Mouse (Mus musculus) urinary bladder, postnatal 25 days (tissue): ENCODE data around the gene Trabd2b.

Experiments used
- DNase-seq: peaks from one replicate; pipeline ENCODE4 v3.0.0; 2022; ENCODE audit warnings: low spot score

Trabd2b gene

GRCm38 (mm10) chr4:114399821-114400220 is 6.7 kb upstream of the Trabd2b start:
- no peak for DNase-seq

- DNase-seq, result no peak
These were observed 4.4 kb upstream of the Trabd2b start for GRCm38 (mm10) chr4:114401993-114402731.

GRCm38 (mm10) chr4:114405682-114406354 is 706 bp upstream of the Trabd2b start:
- DNase-seq, result peak; percentile 80

GRCm38 (mm10) chr4:114407516-114407915 is 992 bp downstream of the Trabd2b start:
- DNase-seq, result no peak

GRCm38 (mm10) chr4:114408298-114408697 is 1.8 kb downstream of the Trabd2b start:
- no peak for DNase-seq

- no peak for DNase-seq
These were observed 2.5 kb downstream of the Trabd2b start for GRCm38 (mm10) chr4:114408890-114409480.

GRCm38 (mm10) chr4:114409511-114409910 is 3.0 kb downstream of the Trabd2b start:
- DNase-seq, result no peak

- DNase-seq, result no peak
These were observed 3.5 kb downstream of the Trabd2b start for GRCm38 (mm10) chr4:114410026-114410425.

- DNase-seq, result no peak
These were observed 3.9 kb downstream of the Trabd2b start for GRCm38 (mm10) chr4:114410443-114410842.

- no peak for DNase-seq
These were observed 4.6 kb downstream of the Trabd2b start for GRCm38 (mm10) chr4:114410958-114411661.

- DNase-seq, result no peak
These were observed 5.4 kb downstream of the Trabd2b start for GRCm38 (mm10) chr4:114411846-114412390.

GRCm38 (mm10) chr4:114415925-114416645 is 9.6 kb downstream of the Trabd2b start:
- no peak for DNase-seq

- no peak for DNase-seq
These were observed 13.6 kb downstream of the Trabd2b start for GRCm38 (mm10) chr4:114420154-114420553.

- DNase-seq, result no peak
These were observed 16.6 kb downstream of the Trabd2b start for GRCm38 (mm10) chr4:114423084-114423483.

- no peak for DNase-seq
These were observed 19.3 kb downstream of the Trabd2b start for GRCm38 (mm10) chr4:114425808-114426207.

GRCm38 (mm10) chr4:114432742-114433141 is 26.2 kb downstream of the Trabd2b start:
- no peak for DNase-seq

- DNase-seq, result no peak
These were observed 26.9 kb downstream of the Trabd2b start for GRCm38 (mm10) chr4:114433440-114433839.

GRCm38 (mm10) chr4:114434766-114435165 is 28.2 kb downstream of the Trabd2b start:
- DNase-seq, result no peak

GRCm38 (mm10) chr4:114435381-114435780 is 28.9 kb downstream of the Trabd2b start:
- DNase-seq, result no peak

- DNase-seq, result no peak
These were observed 32.2 kb downstream of the Trabd2b start for GRCm38 (mm10) chr4:114438764-114439163.

GRCm38 (mm10) chr4:114442186-114442585 is 35.7 kb downstream of the Trabd2b start:
- DNase-seq, result no peak

- no peak for DNase-seq
These were observed 36.1 kb downstream of the Trabd2b start for GRCm38 (mm10) chr4:114442661-114443060.
